Mouse (Mus musculus) granulocyte monocyte progenitor cell, adult 5-6 weeks (primary cell): ENCODE measurements around the gene Hspb8. TPM values are rescaled to one million over a fixed set of nuclear protein-coding genes. Genes with fewer than 3 reads are reported as not detected.
"Not testable (repeated sequence)": the region's sequence is repeated elsewhere in the genome, so short reads cannot be mapped to it uniquely, and the experiment has no call there.

ENCODE experiments used
- ATAC-seq: replicated peaks from 2 replicates; pipeline ENCODE4 v1.8.0; 2016; ENCODE audit warnings: mild to moderate bottlenecking, moderate TSS enrichment, inconsistent platforms; ENCODE audit not compliant: poor library complexity, severe bottlenecking
- total RNA-seq, 2 experiments: library from RNA; stranded (forward) in 1 of 2; stranded (reverse) in 1 of 2; fragments of 200-712, 200-1000 nt in 1 of 2; fragments of >200 nt in 1 of 2; fragmentation: Nextera tagmentation in 1 of 2; gene quantifications; 2 replicates each; pipeline ENCODE4 v1.2.3; 2014 to 2017

The Hspb8 gene
- total RNA-seq, 2 experiments from 2014 or later, result not detected

DNA sequence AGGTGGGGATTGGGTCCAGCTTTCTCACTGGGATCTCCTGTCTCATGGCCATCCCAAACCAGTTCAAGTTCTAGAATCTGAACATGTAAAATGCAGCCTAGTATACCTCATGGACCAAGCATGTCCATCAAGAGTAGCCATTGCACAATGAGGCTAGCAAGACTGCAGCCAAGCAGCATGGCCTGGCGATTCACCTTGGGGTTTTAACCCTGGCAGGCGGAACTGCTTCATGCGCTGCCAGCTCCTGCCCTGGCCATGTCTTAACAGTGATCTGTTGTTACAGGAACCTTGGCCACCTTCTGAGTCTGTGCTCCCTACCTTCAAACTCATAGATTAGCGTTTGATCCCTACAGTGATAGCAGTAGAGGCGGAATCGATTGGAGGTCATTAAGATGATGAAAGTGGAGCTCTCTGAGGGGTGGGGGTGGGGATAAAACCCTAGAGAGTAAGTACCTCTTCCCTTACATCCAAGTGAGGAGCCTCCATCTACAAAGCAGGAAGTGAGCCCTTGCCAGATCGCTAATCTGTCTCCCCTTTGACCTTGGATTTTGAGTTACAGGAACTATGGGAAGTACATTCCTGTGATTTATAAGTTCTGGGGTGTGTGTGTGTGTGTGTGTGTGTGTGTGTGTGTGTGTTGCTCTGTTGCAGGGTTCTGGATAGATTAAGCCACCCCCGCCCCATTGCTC lies 22.5 kb downstream of the Hspb8 start:
- ATAC-seq, result no peak

DNA sequence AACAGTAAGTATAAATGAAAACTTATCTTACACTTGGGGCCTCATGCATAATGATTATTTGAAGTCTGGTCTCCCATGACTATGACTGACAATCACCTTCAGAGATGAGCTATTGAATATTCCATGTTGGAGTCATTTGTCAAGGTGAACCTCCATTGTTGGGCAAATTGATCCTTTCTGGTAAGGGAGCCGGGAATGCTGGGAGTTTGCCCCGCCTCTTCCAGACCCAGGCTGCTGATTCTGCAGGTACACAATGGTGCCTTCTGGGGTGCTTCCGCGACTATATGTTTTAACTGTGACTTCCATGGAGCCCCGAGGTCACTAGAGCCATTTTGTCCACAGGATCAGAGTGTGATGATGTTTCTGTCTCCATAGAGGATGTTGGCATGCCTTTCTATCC lies 26.6 kb downstream of the Hspb8 start:
- no peak for ATAC-seq

DNA sequence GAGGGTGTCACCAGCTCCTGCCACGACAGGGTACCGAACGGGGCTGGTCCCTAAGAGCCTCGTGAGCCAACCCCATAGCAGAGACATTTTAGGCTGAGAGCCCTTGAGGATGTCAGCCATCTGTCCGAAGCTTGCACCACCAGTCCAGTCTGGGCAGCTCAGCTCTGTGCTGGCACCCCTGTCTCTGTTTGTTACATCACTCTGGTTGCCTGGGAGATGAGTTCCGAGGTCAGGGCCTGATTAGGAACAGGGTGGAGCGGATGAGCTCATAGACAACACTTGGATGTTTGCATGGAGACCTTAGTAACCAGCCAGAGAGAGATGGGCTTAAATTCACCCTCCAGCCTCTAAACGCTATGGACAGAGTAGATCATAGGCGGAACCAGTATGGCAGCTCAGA lies 30.1 kb downstream of the Hspb8 start:
- no peak for ATAC-seq

GRCm38 (mm10) chr5:116389856-116390542 lies 32.7 kb downstream of the Hspb8 start:
- ATAC-seq, result no peak

- no peak for ATAC-seq
Measured at GRCm38 (mm10) chr5:116389321-116389720, 33.3 kb downstream of the Hspb8 start.

GRCm38 (mm10) chr5:116387302-116387935 lies 35.2 kb downstream of the Hspb8 start:
- ATAC-seq, result no peak

- no peak for ATAC-seq
Measured at GRCm38 (mm10) chr5:116386020-116386419, 36.6 kb downstream of the Hspb8 start.

DNA sequence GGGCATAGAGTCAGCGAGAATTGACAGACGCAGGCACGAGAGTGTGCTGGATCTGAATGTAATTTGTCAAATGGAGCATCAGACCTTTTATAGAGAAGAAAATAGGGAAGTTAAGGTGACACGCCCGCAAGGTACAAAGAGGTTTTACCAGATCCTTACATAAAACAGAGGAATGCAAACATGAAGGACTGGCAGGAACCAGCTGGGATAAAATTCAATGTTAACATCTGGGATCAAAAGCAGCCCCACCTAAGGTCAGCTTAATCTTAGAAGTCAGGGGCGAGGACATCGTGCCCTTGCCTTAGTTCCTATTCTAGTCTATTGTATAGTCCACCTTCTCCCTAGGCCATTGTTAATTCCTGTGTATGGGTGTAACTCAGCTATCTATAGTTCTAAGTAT lies 40.0 kb downstream of the Hspb8 start:
- not testable (repeated sequence) for ATAC-seq

GRCm38 (mm10) chr5:116381726-116382125 lies 40.9 kb downstream of the Hspb8 start:
- ATAC-seq, result no peak

DNA sequence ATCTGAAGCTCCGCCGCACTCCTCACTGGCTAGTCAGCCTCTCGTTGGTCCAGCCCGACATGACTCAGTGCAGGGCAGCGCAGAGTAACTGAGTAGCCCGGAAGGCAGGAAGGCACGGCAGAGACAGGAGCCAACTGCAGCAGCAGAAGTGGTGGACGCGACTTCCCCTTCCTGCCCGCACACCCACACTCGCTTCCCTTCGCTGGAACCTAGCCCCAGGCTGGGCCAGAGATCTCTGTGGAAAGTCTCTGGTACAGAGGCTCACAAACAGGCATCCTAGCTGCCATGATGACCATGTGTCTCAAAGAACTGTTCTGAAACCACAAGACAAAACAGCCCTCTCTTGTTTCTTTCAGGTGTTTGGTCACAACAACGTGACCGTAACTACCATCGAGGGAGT lies 41.4 kb downstream of the Hspb8 start:
- peak; percentile 77 for ATAC-seq

DNA sequence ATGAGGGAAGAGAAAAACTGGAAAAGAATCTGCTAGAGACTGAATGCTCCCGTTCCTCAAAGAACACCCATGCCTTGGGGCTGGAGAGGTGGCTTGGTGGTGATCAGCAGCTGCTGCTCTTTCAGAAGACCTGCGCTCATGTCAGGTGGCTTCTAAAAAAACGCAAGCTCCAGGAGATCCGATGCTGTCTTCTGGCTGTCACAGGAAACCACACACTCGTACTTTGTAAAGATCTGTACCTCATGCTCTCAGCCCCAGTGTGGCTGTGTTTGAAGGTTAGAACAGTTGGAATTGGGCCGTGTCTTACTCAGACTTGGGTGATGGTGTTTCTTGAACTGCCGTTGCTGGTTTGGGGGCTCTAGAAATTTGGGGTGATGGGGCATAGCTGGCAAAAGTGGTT lies 42.3 kb downstream of the Hspb8 start:
- no peak for ATAC-seq

- no peak for ATAC-seq
Measured at GRCm38 (mm10) chr5:116378872-116379271, 43.8 kb downstream of the Hspb8 start.

- ATAC-seq, result no peak
Measured at GRCm38 (mm10) chr5:116367923-116368322, 54.7 kb downstream of the Hspb8 start.

DNA sequence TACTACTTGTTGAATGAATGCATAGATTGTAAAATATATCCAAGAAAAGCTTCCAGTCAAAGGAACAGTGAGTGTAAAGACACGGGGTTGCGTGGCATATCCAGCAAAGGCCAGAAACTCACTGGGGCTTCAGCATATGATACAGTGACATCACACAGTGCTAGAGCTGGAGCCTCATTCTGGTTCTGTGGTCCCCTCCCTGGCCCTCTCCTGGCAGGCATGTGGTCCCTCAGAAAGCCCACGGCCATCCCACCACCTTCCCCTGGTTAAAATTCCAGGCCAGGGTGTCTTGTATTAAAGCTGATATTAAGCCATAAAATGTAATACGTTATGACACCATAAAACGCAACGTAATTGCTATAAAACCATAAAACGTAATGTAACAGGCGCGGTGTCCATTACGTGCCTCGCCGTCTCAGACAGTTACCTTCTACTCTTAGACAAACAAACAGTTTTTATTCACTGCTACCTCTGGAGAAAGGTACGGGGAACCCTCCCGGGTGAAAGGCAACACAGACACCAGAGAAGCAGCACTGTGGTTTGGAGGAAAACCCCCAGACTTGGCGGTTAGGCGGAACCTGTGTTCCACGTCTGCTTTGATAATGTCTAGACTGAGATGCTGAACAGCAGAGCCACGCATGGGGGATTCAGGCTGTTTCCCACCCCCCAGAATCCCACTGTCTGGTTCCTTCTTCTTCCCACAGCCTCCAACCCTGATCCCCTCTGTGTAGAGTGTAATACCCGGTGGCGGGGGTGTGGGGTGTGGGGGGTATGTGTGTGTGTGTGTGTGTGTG lies 55.6 kb downstream of the Hspb8 start:
- no peak for ATAC-seq

DNA sequence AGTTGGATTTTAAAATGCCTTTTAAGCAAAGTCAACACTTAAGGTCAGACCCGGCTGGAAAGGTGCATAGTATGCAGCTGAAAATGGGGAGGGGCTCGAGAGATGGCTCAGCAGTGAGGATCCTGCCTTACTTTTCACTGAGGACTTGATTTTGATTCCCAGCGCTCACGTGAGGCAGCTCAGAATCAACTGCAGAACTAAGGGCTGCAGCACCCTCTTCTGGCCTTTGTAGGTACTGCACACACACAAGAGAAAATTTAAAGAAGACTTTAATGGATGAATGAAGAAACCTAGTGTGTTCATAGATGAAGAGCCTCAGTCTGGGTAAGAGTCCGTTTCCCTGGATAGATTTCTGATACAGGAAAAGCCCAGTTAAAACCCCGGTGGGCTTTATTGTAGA lies 61.3 kb downstream of the Hspb8 start:
- no peak for ATAC-seq

DNA sequence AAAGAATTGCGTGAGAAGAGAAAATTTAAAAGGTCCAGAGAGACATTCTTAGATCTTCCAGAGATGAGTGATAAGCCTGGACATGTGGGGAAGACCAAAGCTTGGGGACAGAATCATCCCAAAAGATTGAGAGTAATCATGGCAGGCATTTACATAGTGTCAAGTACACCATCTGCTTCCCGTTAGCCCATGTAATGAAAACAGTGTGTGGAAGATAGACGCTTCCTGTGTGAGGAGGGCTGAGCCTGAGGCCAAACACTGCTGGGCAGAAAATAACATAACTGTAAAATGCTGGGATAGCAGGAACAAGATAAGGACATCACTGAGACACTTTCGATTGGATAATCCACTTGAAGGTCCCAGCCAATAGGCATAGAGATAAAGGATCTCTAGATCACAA lies 61.9 kb downstream of the Hspb8 start:
- ATAC-seq, result no peak

Other genes starting within 250 kb of the Hspb8 start
- not detected in 2 replicates for gene Ccdc60, start 133.9 kb downstream of the Hspb8 start, total RNA-seq (2014; fragmentation: Nextera tagmentation)
- not detected in 2 replicates for gene Ccdc60, start 133.9 kb downstream of the Hspb8 start, total RNA-seq (2017)
- gene Srrm4, start 169.0 kb upstream of the Hspb8 start, total RNA-seq (2014; fragmentation: Nextera tagmentation), result not detected in 2 replicates
- not detected in 2 replicates for gene Srrm4, start 169.0 kb upstream of the Hspb8 start, total RNA-seq (2017)